Mouse (Mus musculus) MN1 (cell line): ENCODE measurements around the gene Slc22a14.

ENCODE experiments used
- DNase-seq: peaks from one replicate; pipeline ENCODE4 v3.0.0-alpha.2; 2016; ENCODE audit warnings: low spot score

Slc22a14 gene

DNA sequence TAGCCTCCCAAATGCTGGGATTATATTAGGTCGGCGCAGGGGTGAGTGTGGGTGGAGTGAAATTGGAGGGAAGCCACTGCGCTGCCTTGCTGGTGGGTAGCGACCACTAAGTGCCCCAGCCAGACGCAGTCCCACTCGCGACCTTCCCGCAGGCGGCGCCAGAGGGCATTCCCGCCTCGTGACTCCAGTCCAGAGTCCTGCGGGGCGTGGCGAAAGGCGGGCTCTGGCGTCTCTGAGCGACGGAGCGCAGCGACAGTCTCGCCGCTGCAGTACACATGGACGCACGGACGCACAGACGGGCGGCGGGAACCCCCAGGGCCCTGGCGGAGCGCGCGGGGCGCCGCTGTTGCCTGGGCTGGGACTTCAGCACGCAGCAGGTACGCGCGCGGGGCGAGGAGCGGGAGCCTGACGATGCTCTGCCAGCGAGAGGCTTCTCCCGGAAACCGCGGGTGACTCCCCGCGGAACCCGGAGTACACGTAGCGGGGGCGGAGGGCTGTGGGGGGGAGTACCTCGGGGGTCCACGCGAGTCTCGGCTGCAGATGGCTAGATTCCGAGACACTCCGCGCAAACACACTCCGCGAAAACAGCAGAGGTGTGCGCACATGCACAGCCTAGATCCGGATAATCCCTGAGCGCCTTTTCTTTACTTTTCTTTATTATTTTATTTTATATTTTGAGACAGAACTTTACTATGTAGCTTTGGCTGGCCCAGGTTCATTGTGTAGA lies 7.9 kb downstream of the Slc22a14 start, which contains the start of gene Xylb:
Xylb (plus strand) TSS at position 51 of the 727 bp plus-strand sequence.
- DNase-seq = peak; percentile 92

DNA sequence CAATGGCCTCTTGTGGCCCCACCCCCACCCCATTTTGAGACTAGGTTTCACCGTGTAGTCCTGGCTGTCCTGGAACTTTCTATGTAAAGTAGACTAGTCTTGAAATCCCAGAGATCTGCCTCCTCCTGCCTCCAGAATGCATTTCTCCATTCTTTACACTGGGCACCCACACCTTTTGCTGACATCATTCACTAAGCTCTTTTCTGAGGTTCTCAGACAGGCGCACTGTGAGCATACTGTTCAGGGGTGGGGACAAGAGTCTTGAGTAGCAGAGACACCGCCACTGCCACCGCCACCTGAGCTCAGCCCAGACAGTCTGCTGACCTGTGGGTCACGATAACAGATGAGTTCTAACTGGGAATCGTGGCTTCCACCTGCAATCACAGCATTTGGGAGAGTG lies 9.4 kb downstream of the Slc22a14 start:
- DNase-seq = no peak

DNA sequence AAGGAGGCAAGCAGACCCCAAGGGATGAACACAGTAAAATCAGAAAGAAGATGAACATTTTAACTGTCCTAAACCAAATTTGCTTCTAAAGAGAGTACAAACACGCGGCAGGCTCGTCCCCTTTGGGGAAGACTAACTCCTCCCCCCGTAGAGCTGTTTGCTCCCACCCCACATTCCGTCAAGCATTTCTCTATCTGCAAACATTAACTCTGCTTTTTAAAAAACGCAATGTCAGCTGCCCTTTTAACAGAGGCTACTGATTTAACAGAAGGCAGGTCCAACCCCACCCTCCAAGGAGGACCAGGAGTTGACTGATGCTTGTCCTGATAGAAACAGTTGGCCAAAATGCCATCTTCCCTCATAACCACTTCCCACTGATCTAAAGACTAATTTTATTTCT lies 11.4 kb downstream of the Slc22a14 start:
- no peak for DNase-seq

DNA sequence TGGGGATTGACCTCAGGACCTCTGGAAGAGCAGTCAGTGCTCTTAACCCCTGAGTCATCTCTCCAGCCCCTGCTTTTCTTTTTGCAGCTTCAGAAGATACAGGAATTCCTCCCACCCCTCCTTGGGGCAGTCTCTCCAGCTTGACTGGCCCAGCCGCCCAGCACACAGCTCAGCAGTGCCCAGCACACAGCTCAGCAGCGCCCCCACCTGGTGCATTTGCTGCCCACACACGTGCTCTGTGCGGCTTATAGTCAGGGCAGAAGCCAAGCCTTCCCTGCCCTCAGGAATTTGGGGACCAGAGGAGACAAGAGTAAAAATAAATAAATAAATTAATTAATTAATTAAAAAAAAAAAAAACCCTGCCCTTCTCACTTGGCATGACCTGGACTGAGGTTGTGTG lies 13.3 kb downstream of the Slc22a14 start:
- peak; percentile 68 for DNase-seq

DNA sequence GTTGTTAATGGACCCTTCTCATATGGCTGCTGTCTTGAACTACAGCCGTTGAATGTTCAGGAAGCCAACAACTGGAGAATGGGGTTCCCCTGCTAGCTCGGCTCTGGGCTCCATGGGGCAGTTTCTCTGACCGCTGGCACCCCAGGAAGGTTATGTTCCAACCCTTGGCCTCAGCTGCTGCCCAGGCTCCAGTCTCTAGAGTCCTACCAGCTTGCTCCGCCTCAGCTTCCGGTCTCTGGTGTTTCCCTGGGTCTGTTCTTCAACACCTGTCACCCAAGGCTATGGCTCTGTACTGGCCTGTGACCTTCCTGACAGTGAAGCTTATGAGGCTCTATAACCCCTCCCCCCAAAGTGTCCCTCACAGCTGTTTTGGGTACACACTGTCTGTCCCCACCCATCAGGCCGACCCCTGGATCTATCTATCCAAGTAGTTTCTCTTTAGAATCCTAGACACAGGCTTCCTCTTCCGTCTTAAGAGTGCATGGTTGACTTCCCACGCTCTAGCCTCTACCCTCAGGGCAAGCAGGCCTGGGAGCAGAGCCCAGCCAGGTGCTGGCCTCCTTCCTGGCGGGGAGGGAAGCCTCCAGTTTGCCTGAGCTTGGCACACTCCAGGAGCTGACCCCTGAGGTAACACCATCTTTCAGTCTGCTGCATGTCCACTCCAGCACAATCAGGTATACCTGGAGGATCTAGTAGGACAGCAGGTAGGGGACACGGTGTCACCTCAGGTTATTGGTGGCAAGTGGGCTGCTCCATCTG lies 14.2 kb downstream of the Slc22a14 start:
- no peak for DNase-seq

DNA sequence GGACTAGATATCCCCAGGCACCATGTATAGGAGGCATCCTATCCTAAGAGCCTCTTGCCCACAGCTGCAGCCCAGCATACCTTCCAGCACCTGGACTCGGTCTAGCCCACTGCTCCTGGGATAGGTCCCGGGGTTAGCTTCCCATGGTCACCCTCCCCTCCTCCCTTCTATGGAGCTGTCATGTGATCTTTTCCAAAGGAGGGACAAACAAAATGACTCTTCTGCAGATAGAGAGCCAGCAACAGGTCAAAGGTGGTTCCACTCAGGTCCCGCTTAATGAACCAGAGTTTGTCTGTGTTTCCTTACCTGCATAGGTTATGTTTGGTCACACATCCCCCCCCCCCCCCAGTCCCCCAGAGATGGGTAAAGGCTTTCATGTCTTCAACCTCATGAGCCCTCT lies 14.8 kb downstream of the Slc22a14 start:
- DNase-seq = no peak

DNA sequence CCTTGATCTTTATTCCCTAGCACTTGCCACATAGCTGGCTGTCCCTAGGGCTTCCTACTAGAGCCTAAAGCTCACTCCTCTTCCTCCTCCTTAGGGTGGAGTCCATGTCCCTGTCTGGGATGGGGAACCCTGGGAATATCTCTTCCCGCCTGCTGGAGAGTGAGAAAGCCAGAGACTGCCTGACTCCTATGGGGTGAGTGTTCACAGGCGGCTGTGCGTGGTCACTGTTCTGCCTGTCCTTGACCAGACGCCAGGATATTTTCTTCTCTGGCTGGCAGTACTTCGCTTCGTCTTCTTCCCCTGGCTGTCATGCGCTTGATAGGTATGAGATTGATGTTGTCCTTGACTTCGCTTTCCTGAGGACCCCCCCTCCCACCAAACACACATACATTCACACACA lies 19.0 kb downstream of the Slc22a14 start:
- no peak for DNase-seq

DNA sequence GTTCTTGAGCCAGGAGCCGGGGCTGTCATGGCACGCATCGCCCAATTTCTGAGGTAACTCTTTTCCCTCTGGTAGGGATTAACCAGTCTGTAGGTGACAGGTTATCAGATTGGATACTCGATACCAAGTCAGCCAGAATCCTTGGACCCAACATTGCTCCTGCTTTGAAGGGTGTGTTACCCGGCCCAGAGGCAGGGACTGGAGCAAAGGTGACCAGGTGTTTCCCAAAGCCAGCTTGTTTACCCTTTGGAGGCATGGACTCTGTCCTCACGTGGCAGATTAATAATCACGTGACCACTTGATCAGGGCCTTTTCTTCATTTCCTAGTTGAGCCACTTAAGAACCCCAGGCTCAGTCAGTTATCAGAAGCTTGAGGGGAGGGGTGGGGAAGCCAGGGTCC lies 22.6 kb downstream of the Slc22a14 start:
- no peak for DNase-seq

DNA sequence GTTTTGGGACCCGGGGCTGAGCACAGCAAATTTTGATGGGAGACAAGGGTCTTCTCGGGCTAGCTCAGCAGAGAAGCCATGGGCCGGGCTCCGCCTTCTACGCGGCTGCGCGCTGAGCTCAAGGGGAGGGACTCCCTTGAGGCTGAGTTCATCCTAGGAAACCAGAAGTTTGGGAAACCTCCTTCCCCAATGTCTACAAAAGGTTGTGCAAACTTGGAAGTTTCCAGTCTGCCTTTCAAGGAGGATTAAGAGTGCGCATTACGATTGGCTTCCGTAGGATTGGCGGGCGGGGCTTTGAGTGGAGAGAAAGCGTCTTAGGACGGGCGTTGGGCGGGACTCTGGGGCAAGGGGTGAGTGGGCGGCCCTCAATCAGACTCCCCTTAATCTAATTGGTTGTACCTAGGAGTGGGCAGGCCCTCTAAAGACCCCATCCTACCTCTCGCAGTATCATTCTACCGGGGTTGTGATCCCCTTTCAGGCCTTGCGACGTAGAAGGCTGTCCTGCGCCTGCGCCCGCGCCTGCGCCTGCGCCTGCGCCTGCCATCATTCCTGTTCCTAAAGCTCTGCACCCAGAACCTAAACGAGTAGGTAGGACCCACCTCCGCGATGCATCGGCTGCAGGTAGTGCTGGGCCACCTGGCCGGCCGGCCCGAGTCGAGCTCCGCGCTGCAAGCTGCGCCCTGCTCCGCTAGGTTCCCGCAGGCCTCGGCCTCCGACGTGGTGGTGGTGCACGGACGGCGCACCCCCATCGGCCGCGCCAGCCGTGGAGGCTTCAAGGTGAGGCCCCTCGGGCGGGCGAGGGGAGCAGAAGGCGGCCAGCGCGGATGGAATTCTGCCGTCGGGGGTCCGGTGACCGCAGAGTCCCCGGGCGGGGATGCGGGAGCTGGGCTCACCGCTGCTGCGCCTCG lies 24.2 kb downstream of the Slc22a14 start, which contains the start of gene Myd88:
Myd88 (minus strand) TSS at position 503 of the 908 bp plus-strand sequence.
- DNase-seq = peak; percentile 95

DNA sequence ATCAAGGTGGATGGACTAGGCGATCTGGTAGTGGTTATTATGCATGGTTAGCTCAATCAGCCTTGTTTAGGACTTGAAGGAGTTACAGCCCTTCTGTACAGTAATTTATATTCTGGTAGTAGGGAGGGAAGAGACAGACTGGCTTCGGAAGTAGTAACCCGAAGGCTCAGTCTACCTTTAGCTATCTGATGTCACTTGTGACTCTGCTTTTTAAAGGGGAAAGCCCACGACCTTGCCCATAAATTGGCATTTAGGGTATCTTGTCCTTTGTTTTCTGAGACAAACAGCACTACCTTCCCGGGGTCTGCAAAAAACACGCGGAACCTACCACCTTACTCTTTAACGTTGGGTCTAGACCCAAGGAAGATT lies 25.2 kb downstream of the Slc22a14 start:
- DNase-seq = no peak

DNA sequence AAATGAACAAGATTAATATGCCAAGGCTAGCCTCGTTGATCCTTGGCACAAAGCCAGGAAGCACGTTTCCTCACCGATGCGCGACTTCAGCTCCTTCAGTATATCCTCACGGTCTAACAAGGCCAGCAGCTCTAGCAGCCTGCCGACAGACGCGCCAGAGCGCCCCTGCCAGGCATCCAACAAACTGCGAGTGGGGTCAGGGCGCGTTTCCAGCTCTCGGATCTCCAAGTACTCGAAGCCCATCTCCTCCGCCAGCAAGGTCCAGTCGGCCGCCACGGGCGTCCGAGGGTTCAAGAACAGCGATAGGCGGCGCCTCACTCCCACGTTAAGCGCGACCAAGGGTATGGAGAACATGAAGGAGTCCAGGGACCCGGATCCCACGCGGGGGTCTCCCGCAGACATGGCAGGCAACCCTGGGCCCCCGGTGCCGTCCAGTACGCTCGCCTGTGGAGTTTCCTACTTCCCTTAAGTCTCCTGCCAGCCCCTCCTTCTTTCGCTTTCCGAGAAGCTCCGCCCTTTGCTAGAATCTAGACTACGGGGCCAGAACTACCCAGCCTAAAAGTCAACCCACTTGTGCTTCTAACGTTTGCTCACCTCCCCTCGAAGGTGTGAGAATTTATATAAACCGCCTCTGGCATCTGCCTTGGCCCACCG lies 25.7 kb downstream of the Slc22a14 start, which contains the start of gene Acaa1a:
Acaa1a (plus strand) TSS at position 119 of the 654 bp plus-strand sequence.
- DNase-seq = peak; percentile 71

DNA sequence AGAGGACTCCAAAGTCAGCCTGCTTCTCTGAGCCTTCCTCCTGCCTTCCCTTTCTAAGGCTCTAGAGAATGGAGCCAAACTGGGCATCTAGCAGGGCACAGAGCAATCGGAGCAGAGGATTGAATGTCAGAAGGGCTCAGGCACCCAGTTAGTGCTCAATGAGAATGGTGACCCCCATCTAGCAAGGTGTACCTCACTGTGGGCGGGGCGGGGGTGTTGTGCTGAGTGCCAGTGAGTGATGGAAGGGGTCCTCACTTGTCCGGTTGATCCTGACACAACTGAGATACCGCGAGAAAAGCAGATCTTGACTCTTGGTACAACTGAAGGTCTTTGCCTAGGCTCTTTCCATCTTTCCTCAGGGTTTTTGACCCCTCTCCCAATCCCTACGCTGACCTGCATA lies 26.2 kb downstream of the Slc22a14 start:
- DNase-seq = no peak

DNA sequence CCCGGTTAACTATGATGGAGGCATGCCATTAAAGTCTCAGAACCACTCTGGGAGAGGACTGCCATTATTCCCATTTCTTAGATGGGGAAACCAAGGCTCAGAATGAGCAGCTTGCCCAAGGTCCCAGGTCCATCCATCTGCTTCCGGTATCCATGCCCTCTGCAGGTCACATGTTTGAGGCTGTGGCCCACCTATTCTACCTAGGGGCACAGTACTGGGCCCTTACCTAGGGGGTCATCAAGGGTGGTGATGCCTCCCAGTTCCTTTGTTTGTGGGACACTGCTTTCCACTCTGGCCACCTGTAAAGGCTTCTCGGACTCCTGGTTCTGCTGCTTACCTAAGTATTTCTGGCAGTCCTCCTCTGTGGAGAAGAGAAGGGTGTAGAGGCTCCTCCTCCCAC lies 27.0 kb downstream of the Slc22a14 start:
- no peak for DNase-seq

DNA sequence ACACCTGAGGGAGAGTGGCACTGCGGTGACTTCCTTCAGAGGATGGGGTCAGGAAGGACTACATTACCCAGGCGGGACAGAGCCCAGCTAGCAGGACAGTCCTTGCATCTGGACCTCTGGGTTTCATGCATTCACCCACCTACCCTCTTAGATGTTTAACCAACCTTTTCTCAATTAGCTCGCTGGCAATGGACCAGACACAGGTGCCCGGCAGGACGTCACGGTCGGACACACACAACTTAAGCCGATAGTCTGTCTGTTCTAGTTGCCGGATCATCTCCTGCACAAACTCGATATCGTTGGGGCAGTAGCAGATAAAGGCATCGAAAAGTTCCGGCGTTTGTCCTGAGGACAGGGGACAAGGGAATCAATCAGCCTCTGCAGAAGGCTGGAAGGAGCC lies 27.5 kb downstream of the Slc22a14 start:
- DNase-seq = no peak

DNA sequence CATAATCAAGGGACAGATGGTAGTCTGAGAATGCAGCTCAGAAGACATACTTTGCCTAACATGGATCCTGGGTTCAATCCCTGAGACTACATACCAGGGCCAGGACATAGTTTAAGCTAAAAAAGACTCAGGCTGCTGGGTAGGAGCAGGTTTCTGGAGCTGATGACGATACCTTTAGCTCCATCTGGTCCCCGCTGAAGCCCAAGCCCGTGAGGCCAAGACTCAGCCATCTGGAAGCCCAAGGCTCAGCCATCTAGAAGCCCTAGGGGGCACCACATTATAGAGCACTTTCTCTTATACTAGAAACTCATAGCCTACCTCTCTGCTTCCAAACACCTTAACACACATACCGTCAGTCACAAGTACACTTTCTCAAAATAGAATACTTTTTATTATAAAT lies 29.8 kb downstream of the Slc22a14 start:
- no peak for DNase-seq

DNA sequence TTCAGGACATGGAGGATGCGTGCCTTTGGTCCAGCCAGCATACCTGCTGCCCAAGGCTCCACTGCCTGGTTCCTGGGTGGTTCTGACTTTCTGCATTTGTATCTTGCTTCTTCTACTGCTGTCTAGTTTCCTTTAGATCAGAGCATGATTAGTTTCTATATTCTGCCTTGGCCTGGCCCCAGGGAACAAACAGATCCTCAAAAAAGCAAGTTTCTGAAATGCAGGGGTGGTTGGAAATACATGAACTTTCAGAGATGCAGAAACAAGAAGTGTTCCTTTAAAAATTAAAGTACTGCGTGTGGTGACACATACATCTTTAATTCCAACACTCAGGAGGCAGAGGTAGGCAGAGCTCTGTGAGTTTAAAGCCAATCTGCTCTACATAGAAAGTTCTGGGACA lies 30.5 kb downstream of the Slc22a14 start:
- DNase-seq = no peak

DNA sequence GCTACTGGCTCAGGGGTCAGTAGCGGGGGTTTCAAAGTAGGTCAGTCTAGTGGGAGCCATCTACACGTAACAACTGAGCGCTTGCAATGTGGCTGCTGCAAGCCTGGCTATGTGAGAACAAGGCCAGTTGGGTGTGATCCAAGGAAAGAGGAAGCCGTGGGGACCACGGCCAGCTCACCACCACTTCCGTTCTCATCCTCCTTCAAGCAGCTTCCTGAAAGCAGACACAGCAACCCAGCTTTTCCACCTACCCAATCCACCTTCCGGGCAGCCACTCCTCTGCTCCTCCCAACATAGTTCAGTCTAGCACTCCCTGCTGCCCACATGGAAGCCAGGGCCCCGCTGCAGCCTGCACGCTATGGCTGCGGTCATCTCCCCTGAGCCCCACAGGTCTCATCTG lies 31.0 kb downstream of the Slc22a14 start:
- DNase-seq = no peak

DNA sequence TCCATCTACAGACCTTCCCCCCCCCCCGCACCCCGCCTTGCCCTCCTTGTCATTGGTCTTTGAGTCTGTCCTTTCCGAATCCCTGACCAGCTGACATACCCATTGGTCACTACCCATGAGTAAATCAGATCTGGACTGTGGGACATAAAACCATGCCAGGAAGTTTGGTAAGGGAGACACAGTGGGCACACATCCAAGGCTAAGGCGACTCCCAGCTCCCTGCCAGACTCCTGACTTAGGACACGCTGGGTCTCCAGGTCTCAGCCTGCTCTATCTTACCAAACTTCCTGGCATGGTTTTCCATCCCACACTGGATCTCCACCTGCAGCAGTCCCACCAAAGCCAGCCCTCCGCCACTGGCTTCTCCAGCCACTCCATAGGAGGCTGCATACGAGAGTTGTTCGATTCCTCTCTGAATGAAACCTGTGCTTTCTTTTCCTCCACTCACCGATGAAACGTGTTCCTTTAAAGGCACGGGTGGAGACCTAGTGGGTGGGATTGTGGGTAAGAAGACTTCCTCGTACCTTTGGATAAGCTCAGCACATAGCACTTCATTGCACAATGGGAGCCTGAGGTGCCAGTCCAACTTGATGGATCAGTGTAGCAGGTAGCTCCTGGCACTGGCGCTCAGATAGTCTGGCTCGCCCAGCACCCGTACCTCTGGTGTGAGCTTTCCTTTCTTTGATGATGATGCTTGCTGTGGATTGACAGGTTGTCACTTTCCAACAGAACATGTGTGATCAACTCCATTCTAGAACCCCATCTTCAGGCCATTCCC lies 35.0 kb downstream of the Slc22a14 start:
- no peak for DNase-seq

DNA sequence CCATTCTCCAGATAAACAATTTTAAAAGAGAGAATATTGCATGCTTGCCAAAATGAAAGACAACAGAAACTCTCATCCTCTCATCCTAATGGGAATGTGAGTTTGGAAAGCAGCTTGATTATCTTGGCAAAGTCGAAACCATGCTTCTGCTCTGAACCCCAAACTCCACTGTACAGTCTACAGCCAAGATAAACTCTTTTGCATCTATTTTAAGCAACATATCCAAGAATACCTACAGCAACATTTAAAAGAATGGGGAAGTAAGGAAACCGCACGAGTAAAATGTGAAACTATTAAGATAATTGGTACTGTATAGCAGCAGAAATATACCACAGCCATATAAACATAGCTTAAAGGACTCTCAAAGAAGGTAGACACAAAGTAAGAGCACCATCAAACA lies 36.9 kb downstream of the Slc22a14 start:
- DNase-seq = no peak

DNA sequence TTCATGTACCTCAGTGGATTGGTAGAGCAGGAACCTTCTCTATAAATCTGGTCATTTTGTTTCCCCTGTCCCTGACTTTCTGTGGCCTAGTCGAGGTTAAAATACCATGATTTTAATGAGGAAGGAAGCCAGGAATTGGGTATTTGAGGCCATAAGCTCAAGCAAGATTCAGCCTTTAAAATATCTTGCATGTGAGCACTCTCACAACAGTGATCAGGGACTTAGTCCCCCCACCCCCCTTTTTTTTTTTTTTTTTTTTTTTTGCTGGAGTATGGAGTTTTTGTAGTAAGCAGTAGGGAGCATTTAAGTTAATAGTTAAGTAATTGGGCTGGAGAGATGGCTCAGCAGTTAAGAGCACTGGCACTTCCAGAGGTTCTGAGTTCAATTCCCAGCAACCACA lies 41.2 kb downstream of the Slc22a14 start:
- no peak for DNase-seq

DNA sequence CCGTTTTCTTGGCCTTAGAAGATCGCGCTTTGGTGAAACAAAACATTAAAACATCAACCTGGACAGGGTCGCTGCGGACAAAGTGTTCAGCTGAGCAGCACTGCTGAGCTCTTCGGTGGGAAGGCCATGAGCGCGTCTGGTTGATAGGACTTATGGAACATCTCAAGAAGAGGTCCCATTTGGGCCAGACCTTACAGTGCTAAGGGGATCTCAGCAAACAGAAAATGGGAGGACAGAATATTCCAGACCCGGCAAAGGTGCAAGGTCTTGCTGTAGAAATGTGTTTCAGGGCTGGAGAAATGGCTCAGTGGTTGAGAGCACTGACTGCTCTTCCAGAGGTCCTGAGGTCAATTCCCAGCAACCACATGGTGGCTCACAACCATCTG lies 42.1 kb downstream of the Slc22a14 start:
- no peak for DNase-seq
